Mouse (Mus musculus): ENCODE data around the gene Pkp1. TPM values are rescaled to one million over a fixed set of nuclear protein-coding genes. Genes with fewer than 3 reads are reported as not detected.

Pkp1 gene
- polyA plus RNA-seq, 1 experiment from 2014 or later = 0.04 TPM

- Histone ChIP-seq H3K36me3 (no peaks in the 10 kb centered on the region), H3K9ac (no peak overlapping the region), H3K27ac (ENCODE audit: poor library complexity, severe bottlenecking) (no peak overlapping the region), H3K4me3 (no peak overlapping the region), H3K4me1 (replicated peaks) (peaks cover 10% of the 10 kb centered on the region), H3K9me3 (replicated peaks) (no peaks in the 10 kb centered on the region), H3K27me3 (replicated peaks) (peaks cover 48% of the 10 kb centered on the region), H3K4me2 (no peak overlapping the region)
- 56% methylated on average over 11 of the region's 11 CpGs for WGBS
- ATAC-seq (ENCODE audit: insufficient number of reproducible peaks, low FRiP score) = no peak
These were observed 12.3 kb downstream of the Pkp1 start for GRCm38 (mm10) chr1:135906736-135907135.

GRCm38 (mm10) chr1:135899991-135900515 is 19.0 kb downstream of the Pkp1 start:
- no peaks in the 10 kb centered on the region for H3K9me3 ChIP-seq (replicated peaks)
- no peak overlapping the region for H3K4me3 ChIP-seq
- peaks cover 44% of the 10 kb centered on the region for H3K27me3 ChIP-seq (replicated peaks)
- 70% methylated on average over 7 of the region's 7 CpGs for WGBS
- no peak for ATAC-seq (ENCODE audit: insufficient number of reproducible peaks, low FRiP score)
- no peak overlapping the region for H3K4me2 ChIP-seq
- H3K36me3 ChIP-seq = no peaks in the 10 kb centered on the region
- H3K4me1 ChIP-seq (replicated peaks) = no peaks in the 10 kb centered on the region
- no peak overlapping the region for H3K27ac ChIP-seq (ENCODE audit: poor library complexity, severe bottlenecking)
- H3K9ac ChIP-seq = no peak overlapping the region

DNA sequence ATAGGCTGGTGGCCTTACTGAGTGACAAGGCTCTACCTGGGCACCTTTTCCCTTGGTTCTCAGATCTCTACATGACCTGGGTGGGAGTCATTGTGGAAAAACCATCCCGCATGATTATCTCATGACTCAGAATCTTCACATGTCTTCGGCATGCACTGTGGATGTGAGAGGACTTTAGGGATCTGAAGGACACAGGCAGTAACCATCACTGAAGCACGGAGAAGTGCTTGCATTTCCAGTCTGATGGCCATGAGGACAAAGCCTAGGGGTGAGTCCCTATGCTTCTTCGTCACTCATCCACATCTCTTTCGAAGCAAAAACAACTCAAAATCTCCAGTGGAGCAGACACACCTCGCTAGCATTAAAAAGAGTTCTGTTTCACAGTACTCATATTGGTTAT is 19.7 kb downstream of the Pkp1 start:
- H3K4me2 ChIP-seq = no peak overlapping the region
- no peak overlapping the region for H3K9ac ChIP-seq
- no peaks in the 10 kb centered on the region for H3K36me3 ChIP-seq
- H3K27me3 ChIP-seq (replicated peaks) = peaks cover 52% of the 10 kb centered on the region
- no peak overlapping the region for H3K27ac ChIP-seq (ENCODE audit: poor library complexity, severe bottlenecking)
- WGBS = 79% methylated on average over 6 of the region's 6 CpGs
- ATAC-seq (ENCODE audit: insufficient number of reproducible peaks, low FRiP score) = no peak
- no peaks in the 10 kb centered on the region for H3K4me1 ChIP-seq (replicated peaks)
- H3K9me3 ChIP-seq (replicated peaks) = no peaks in the 10 kb centered on the region
- H3K4me3 ChIP-seq = no peak overlapping the region

DNA sequence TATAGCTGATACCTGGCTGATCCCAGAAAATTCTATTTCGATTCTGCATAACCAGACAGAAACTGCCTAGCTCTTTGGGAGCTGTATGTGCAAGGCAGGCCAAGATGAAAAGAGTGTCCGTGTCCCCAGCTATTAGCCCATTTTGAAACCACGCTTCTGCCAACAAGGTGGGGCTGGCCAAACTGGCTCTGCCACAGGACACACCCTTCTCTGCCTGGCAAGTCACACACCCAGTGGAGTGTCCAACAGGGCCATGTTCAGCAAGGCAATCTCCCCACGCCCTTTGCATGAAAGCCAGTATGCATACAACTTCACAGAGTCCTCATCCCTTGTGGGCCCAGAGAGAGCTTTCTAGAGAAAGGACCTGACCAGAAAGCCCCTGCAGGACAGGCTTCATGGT is 23.6 kb downstream of the Pkp1 start:
- no peak overlapping the region for H3K9ac ChIP-seq
- H3K4me1 ChIP-seq (replicated peaks) = no peaks in the 10 kb centered on the region
- no peak overlapping the region for H3K4me2 ChIP-seq
- no peaks in the 10 kb centered on the region for H3K9me3 ChIP-seq (replicated peaks)
- WGBS = 81% methylated on average over 4 of the region's 4 CpGs
- no peak overlapping the region for H3K27ac ChIP-seq (ENCODE audit: poor library complexity, severe bottlenecking)
- H3K4me3 ChIP-seq = no peak overlapping the region
- peaks cover 42% of the 10 kb centered on the region for H3K27me3 ChIP-seq (replicated peaks)
- ATAC-seq (ENCODE audit: insufficient number of reproducible peaks, low FRiP score) = no peak
- no peaks in the 10 kb centered on the region for H3K36me3 ChIP-seq

GRCm38 (mm10) chr1:135893377-135893776 is 25.6 kb downstream of the Pkp1 start:
- Histone ChIP-seq H3K9ac (no peak overlapping the region), H3K4me2 (no peak overlapping the region), H3K27me3 (replicated peaks) (peaks cover 37% of the 10 kb centered on the region), H3K4me3 (no peak overlapping the region), H3K4me1 (replicated peaks) (no peaks in the 10 kb centered on the region), H3K27ac (ENCODE audit: poor library complexity, severe bottlenecking) (no peak overlapping the region), H3K36me3 (no peaks in the 10 kb centered on the region), H3K9me3 (replicated peaks) (no peaks in the 10 kb centered on the region)
- 90% methylated on average over 3 of the region's 3 CpGs for whole genome bisulfite sequencing
- no peak for ATAC-seq (ENCODE audit: insufficient number of reproducible peaks, low FRiP score)

GRCm38 (mm10) chr1:135892764-135893163 is 26.2 kb downstream of the Pkp1 start:
- Histone ChIP-seq H3K9ac (no peak overlapping the region), H3K4me1 (replicated peaks) (no peaks in the 10 kb centered on the region), H3K36me3 (no peaks in the 10 kb centered on the region), H3K27ac (ENCODE audit: poor library complexity, severe bottlenecking) (no peak overlapping the region), H3K4me3 (no peak overlapping the region), H3K4me2 (no peak overlapping the region), H3K27me3 (replicated peaks) (peaks cover 42% of the 10 kb centered on the region), H3K9me3 (replicated peaks) (no peaks in the 10 kb centered on the region)
- WGBS = 81% methylated on average over 6 of the region's 6 CpGs
- no peak for ATAC-seq (ENCODE audit: insufficient number of reproducible peaks, low FRiP score)

DNA sequence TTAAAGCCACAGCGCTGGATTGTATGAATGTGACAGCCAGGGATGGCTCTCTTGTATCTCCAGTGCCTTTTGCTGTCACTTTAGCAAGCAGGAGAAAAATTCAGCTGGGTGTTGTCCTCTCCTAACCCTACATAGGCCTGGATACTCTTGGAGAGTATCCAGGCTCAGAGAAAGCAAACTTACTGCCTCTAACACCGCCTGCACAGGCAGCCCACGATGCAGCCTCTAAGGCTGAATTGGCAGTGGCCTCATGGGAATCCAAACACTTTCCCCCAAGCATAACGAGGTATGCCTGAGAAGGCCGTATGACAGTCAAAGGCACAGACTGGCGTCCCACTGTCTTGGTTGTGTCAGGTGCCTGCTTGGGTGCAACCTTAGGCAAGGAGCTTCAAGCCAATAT is 26.8 kb downstream of the Pkp1 start:
- Histone ChIP-seq H3K36me3 (no peaks in the 10 kb centered on the region), H3K27ac (ENCODE audit: poor library complexity, severe bottlenecking) (no peak overlapping the region), H3K4me3 (no peak overlapping the region), H3K9ac (no peak overlapping the region), H3K4me1 (replicated peaks) (no peaks in the 10 kb centered on the region), H3K4me2 (no peak overlapping the region), H3K9me3 (replicated peaks) (no peaks in the 10 kb centered on the region), H3K27me3 (replicated peaks) (peaks cover 43% of the 10 kb centered on the region)
- 71% methylated on average over 6 of the region's 6 CpGs for WGBS
- no peak for ATAC-seq (ENCODE audit: insufficient number of reproducible peaks, low FRiP score)

DNA sequence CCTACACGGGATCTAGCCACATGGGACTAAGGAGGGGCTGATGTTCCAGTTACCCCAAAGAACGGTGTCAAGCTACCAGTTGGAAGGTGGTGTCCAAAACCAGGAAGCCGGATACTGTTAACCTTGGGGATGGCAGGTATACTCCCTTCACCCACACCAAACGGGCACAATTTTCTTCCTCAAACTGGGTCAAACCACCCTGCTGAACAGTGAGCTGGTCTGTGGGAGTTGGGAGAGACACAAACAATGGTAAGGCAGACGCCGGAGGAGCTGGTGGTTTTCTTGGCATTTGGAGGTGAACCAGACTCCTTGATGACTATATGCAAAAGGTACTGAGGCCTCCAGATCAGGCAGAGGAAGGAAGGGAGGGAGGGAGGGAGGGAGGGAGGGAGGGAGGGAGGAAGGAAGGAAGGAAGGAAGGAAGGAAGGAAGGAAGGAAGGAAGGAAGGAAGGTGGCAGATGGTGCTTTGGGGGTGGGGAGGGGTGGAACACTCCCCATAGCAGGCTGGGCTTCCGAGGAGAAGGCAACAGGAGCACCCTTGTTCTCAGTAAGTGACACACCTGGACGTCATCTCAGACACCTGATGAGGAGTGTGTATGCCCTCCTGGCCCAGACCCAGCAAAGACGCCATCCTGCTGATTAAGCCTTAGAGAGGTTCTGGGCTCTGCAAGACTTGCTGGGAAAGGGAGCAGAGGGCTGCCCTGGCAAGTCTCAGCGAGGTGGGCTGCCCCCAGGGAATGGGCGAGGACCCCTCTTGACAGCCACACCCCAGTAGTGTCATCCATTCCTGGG is 27.4 kb downstream of the Pkp1 start:
- peaks cover 46% of the 10 kb centered on the region for H3K27me3 ChIP-seq (replicated peaks)
- H3K4me3 ChIP-seq = no peak overlapping the region
- no peak overlapping the region for H3K9ac ChIP-seq
- no peaks in the 10 kb centered on the region for H3K9me3 ChIP-seq (replicated peaks)
- H3K27ac ChIP-seq (ENCODE audit: poor library complexity, severe bottlenecking) = no peak overlapping the region
- H3K4me1 ChIP-seq (replicated peaks) = no peaks in the 10 kb centered on the region
- H3K4me2 ChIP-seq = no peak overlapping the region
- no peak for ATAC-seq (ENCODE audit: insufficient number of reproducible peaks, low FRiP score)
- H3K36me3 ChIP-seq = no peaks in the 10 kb centered on the region
- WGBS = 66% methylated on average over 11 of the region's 11 CpGs

- no peak overlapping the region for H3K4me2 ChIP-seq
- no peak overlapping the region for H3K27ac ChIP-seq (ENCODE audit: poor library complexity, severe bottlenecking)
- no peak overlapping the region for H3K4me3 ChIP-seq
- no peaks in the 10 kb centered on the region for H3K9me3 ChIP-seq (replicated peaks)
- 75% methylated on average over 20 of the region's 20 CpGs for WGBS
- H3K27me3 ChIP-seq (replicated peaks) = peaks cover 46% of the 10 kb centered on the region
- no peaks in the 10 kb centered on the region for H3K36me3 ChIP-seq
- no peak overlapping the region for H3K9ac ChIP-seq
- no peaks in the 10 kb centered on the region for H3K4me1 ChIP-seq (replicated peaks)
- ATAC-seq (ENCODE audit: insufficient number of reproducible peaks, low FRiP score) = no peak
These were observed 29.4 kb downstream of the Pkp1 start for GRCm38 (mm10) chr1:135889461-135890185.

DNA sequence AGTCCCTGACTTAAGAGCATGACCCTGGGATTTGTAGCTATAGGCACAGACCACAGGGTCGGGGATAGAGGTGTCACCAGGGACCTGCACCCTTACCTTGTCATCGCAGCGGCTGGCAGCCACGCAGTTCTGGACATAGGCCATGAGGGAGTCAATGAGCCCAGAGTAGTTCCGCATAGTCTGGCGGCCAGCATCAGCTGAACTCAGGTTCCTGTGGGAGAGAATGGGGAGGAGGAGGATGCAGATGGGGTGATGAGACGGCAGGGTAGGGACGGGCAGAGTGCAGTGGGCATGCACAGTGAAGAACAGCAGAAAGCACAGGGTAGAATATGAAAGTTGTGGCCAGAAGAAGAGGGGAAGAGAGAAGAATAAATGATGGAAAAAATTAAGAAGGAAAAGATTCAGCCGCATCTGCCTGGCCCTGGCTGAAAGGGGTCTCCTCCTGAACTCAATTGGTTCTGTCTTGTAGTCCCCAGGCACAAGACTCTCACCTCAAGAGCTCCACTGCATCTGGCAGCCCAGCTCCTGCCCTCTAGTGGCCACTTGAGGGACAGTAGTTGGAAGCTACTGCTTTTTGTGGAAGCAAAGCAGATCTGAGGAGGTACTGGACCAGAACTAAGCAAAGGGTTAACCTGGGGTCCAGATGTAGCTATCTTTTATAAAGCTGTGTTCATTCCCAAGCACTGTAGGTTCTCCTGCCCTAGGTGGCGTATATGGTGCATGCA is 36.5 kb downstream of the Pkp1 start:
- Histone ChIP-seq H3K4me2 (no peak overlapping the region), H3K4me3 (no peak overlapping the region), H3K27ac (ENCODE audit: poor library complexity, severe bottlenecking) (no peak overlapping the region), H3K27me3 (replicated peaks) (peaks cover 23% of the 10 kb centered on the region; the same call in 1 of the 2 replicates), H3K9ac (no peak overlapping the region), H3K36me3 (no peaks in the 10 kb centered on the region), H3K9me3 (replicated peaks) (no peaks in the 10 kb centered on the region), H3K4me1 (replicated peaks) (no peaks in the 10 kb centered on the region)
- WGBS = 66% methylated on average over 10 of the region's 10 CpGs
- ATAC-seq (ENCODE audit: insufficient number of reproducible peaks, low FRiP score) = no peak; the same call in 1 of the 2 replicates

- H3K9me3 ChIP-seq (replicated peaks) = no peaks in the 10 kb centered on the region
- H3K4me1 ChIP-seq (replicated peaks) = no peaks in the 10 kb centered on the region
- no peak overlapping the region for H3K4me2 ChIP-seq
- no peak overlapping the region for H3K4me3 ChIP-seq
- H3K27ac ChIP-seq (ENCODE audit: poor library complexity, severe bottlenecking) = no peak overlapping the region
- H3K9ac ChIP-seq = no peak overlapping the region
- peaks cover 13% of the 10 kb centered on the region; the same call in 1 of the 2 replicates for H3K27me3 ChIP-seq (replicated peaks)
- no peak for ATAC-seq (ENCODE audit: insufficient number of reproducible peaks, low FRiP score)
- no peaks in the 10 kb centered on the region for H3K36me3 ChIP-seq
- WGBS = 81% methylated on average over 2 of the region's 2 CpGs
These were observed 41.8 kb downstream of the Pkp1 start for GRCm38 (mm10) chr1:135877248-135877647.
